Mouse (Mus musculus) urinary bladder, postnatal 0 days (tissue): ENCODE data around the gene Ctxn2. TPM values are rescaled to one million over a fixed set of nuclear protein-coding genes. Genes with fewer than 3 reads are reported as not detected.

Source experiments
- polyA plus RNA-seq: library from polyadenylated mRNA; unstranded; fragments of >200 nt; fragmentation: Nextera tagmentation; extraction: Ambion mirVana; gene quantifications from 2 replicates; pipeline ENCODE4 v1.2.1, GENCODE M21; 2015

Ctxn2 gene
- polyA plus RNA-seq, result not detected in 2 replicates

DNA sequence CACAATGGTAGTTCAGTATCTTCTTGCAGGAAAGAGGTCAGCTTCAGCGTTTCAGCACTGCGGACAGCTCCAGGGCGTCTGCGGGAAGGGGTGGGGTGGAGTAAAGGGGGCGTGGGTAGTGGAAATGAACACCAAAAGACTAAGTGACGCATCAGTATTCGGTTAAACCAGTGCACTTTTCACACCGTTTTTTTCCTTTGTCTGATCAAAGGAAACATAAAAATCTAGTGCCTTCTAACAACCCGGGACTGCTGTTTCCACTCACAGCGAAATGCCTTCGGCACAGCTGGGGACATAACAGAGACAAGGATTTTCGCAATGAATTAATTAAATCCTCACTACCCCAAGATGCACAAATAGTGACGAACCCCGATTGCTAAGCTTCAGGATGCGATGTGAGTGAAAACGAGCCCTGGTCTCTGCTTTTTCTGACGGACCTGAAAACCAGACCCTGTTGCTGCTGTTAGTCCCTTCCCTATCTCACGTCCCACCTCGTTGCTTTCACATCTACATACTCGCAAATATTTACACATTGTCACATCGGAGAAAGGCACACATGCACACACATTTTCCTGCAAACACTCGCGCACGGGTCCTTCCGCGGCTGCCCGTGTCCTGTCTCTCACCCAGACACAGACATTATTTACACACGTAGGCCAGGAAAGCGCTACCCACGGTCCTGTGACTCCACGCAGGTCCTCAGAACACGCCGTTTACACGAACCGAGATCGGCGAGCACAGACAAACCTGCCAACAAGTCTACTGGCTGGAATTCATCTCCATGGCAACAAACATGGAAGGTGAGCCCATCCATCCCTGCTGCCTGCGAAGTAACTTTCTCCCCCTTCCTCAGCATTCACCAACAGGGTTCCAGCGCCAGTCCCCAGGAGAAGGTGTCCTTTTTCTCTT lies at the start of gene Ctxn2:
TSS of gene Ctxn2 (plus strand) at position 790 of the 909 bp plus-strand sequence.

DNA sequence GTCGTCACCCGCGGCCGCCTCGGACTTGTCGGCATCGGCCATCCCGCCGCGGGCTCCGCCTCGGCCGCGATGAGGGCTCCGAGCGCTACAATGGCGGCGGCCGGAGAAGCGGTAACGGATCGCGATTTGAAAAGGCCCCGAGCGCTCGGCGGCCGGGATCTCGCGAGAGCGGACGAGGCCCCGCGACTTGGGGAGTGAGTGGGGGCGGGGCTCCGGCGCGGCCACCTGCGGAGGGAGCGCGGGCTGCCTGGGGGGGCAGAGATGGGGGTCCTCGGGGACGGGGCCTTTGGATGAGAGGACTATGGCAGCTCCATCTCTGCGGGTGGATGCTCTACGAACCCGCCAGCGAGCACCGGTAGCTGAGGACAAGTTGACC lies 13.0 kb upstream of the Ctxn2 start, which contains the start of gene Myef2:
TSS of gene Myef2 (minus strand) at position 185 of the 376 bp plus-strand sequence.

DNA sequence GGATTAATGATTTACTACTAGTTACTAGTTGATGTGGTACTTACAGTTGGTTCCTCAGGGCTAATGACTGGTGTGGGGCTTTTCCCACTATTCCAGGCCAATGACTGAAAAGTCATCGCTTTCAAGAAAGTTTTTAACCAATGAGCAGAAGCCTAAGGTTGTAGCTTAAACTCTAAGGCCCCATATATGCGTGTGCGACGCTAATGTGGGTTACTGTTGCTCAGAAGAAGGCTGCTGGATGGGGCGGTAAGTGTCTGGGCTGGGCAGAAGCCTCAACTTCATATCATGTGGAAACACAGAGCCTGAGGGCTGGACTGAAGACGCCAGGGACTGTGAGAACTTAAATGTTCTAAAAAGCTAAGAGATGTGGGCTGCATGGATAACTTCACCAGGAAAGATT lies 15.9 kb downstream of the Ctxn2 start, which contains the start of gene Slc12a1:
TSS of gene Slc12a1 (plus strand) at position 118 of the 400 bp plus-strand sequence.

Other genes starting within 250 kb of the Ctxn2 start
- gene Slc24a5, start 68.6 kb upstream of the Ctxn2 start, polyA plus RNA-seq, result 0.18 and 0.25 TPM in 2 replicates
- gene Myef2, start 13.0 kb upstream of the Ctxn2 start, polyA plus RNA-seq, result 23.9 and 30.0 TPM in 2 replicates
- gene Slc12a1, start 15.8 kb downstream of the Ctxn2 start, polyA plus RNA-seq, result not detected in 2 replicates
- gene Dut, start 110.5 kb downstream of the Ctxn2 start, polyA plus RNA-seq, result 43.8 and 54.3 TPM in 2 replicates